Mouse (Mus musculus) macrophage (primary cell): ENCODE results near the gene Hist1h2bg. TPM values are rescaled to one million over a fixed set of nuclear protein-coding genes. Genes with fewer than 3 reads are reported as not detected.
"Not testable (repeated sequence)": the region's sequence is repeated elsewhere in the genome, so short reads cannot be mapped to it uniquely, and the experiment has no call there.

Source experiments
- H3K27ac ChIP-seq: fragments of 350-480 bp; formaldehyde crosslinking; 2 replicates; pipeline ENCODE4 v1.9.0; 2021
- H3K36me3 ChIP-seq: fragments of 350-480 bp; formaldehyde crosslinking; 2 replicates; pipeline ENCODE4 v1.9.0; 2021; ENCODE audit errors: inconsistent target
- H3K4me3 ChIP-seq: fragments of 350-480 bp; formaldehyde crosslinking; 2 replicates; pipeline ENCODE4 v1.9.0; 2021; ENCODE audit errors: inconsistent target
- H3K79me2 ChIP-seq: fragments of 350-480 bp; formaldehyde crosslinking; 2 replicates; pipeline ENCODE4 v1.9.0; 2021; ENCODE audit errors: inconsistent target
- WGBS: methylation state at CpG from one replicate; pipeline ENCODE4 v1.1.7; 2026; ENCODE audit warnings: inconsistent platforms; ENCODE audit not compliant: missing documents; 5-methylcytosine and 5-hydroxymethylcytosine counted together
- polyA plus RNA-seq: library from polyadenylated mRNA; stranded (reverse); fragments of 250-400 nt; gene quantifications from 3 replicates; pipeline ENCODE4 v1.2.4, GENCODE M21; 2018; ENCODE audit warnings: inconsistent platforms

Gene Hist1h2bg
- polyA plus RNA-seq, 1 experiment from 2014 or later, result 0.65 TPM

DNA sequence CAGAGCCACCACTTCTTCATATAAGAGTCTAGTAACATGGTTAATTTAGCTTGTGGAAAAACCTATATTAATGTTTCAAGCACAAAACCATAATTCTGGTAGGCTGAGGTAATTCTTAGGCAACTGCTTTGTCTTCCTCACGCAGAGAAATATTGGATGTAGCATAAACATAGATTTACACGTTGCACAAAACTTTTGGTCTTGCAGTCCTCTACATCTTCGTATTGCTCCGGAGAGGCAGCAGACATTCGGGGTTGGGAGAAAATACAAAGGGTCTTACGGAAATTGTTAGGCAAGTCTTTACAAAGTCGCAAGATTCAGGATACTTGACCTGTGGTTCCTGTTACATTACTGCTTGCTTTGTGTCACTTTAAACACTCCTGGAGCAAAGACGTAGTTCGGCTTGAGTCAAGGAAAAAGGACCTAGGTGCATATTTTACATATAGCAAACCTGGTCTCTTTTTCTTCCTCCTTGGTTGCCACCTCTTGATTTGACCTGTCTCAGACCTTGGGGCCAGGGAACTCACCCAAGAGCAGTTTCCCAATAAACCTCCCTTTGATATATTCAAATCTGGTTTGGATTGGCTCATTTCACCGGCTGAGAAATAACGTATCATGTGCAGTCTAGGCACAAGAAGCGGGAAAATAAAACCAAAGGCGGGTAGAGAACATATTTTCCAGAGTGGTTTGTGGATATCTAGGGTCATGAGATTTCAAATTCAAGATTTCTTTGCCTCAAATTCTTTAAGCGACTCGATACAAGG lies 36.6 kb upstream of the Hist1h2bg start:
- 1% methylated on average over 15 of the region's 15 CpGs for WGBS
- H3K27ac ChIP-seq, result peak overlapping the region; percentile 89
- no peaks in the 10 kb centered on the region for H3K79me2 ChIP-seq
- H3K4me3 ChIP-seq, result peak overlapping the region; percentile 41
- H3K36me3 ChIP-seq, result no peaks in the 10 kb centered on the region

DNA sequence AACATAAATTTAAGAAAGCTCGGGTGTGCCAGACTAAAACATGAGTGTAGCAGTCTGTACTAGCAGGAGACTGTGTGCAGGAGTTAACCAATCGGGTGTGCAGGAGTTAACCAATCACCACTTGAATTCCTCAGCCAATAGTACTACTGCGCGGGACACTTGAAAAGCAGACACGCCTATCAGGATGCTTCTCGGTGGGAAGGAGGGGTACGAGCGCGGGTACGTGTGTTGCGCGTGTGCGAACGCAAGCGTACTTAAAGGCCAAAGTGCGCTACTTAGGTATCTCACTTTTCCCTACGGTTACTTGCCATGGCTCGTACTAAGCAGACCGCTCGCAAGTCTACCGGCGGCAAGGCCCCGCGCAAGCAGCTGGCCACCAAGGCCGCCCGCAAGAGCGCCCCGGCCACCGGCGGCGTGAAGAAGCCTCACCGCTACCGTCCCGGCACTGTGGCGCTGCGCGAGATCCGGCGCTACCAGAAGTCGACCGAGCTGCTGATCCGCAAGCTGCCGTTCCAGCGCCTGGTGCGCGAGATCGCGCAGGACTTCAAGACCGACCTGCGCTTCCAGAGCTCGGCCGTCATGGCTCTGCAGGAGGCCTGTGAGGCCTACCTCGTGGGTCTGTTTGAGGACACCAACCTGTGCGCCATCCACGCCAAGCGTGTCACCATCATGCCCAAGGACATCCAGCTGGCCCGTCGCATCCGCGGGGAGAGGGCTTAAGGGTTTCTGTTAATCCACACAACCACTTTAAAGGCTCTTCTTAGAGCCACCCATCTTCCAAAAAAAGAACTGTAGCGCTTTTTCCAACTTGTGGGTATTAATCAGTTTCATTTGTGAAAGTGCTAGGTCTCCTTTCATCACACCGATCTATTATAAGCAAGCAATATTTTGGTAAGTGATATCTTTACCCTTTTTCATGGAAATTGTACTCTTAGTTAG lies 35.8 kb upstream of the Hist1h2bg start, which contains the start of gene Hist1h3g:
Gene Hist1h3g (plus strand): TSS at position 286 of the 939 bp plus-strand sequence.
- H3K27ac ChIP-seq, result peak within 1 kb of the TSS; percentile 89

DNA sequence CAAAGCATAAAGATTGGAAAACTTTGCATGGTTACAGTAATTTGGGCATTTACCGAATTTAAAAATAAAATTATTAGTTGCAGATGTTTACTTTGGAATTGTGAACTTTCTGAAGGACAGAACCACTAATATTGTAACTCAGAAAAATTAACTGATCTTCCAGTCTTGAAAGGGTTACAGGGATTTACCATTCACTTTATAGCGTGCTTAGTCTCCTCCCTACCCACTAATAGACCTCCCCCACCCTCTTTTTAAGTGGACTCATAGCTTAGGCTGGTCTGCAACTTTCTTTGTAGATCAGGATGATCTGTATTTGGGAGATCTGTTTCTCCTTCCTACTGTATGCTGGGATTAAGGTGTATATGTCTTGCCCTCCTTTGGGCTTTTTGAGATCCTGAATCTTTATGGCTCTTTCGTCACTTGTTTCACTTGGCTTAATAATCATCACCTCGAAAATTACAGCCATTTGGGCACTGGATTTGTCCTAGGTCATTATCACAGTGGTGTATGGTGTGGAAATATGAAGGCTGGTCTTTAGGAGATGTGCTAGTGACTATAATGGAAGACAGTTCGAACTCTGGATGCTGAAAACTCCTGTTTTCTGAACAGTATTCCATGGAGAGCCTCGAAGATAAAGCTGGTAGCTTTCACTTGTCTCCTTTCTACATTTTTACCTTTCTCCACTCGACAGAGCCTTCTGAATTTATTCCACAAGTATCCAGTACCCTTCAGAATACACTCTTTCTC lies 34.9 kb upstream of the Hist1h2bg start:
- no peaks in the 10 kb centered on the region for H3K79me2 ChIP-seq
- H3K4me3 ChIP-seq, result peak overlapping the region; percentile 39
- no peaks in the 10 kb centered on the region for H3K36me3 ChIP-seq
- peak overlapping the region; percentile 51 for H3K27ac ChIP-seq
- 45% methylated on average over 7 of the region's 7 CpGs for WGBS

More for the DNA sequence above, 35.8 kb upstream of the Hist1h2bg start, which contains the start of gene Hist1h3g:
- H3K79me2 ChIP-seq, H3K36me3 ChIP-seq: not testable (repeated sequence)
- under 1% methylated on average over 22 of the region's 62 CpGs for WGBS
- peak within 1 kb of the TSS; percentile 41 for H3K4me3 ChIP-seq

DNA sequence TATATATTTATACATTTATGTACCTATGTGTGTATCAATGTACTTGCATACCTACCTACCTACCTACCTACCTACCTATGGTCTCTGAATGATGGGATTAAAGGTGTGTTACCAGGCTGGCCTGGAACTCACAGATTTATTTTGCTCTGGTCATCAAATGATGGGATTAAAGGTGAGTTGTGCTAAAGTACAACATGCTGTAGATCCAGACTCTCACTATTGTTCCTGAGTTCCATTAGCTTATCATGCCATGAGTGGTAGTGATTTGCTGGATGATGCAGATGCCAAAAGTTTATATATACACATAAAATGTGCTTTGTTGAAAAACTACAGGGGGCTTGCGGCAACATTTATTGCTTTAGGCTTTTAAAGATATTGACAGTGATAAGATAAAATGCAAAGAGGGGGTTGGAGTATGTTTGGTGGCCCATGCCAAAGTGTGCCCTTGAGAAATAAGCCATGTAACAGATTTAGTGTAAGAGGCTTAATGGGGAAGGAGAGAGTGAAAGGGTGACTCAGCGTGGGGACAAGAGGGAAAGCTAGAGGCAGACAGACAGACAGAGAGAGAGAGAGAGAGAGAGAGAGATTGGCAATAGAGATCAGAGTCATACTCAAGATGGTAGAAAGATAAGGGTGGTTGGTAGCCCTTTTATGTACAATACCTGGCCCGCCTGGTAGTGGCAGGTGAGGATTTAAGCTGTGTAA lies 34.0 kb upstream of the Hist1h2bg start:
- peak overlapping the region; percentile 51; the same call in 1 of the 2 replicates for H3K27ac ChIP-seq
- WGBS, result 75% methylated on average over 2 of the region's 3 CpGs
- no peaks in the 10 kb centered on the region for H3K79me2 ChIP-seq
- H3K4me3 ChIP-seq, result peak overlapping the region; percentile 39; the same call in 1 of the 2 replicates
- no peaks in the 10 kb centered on the region for H3K36me3 ChIP-seq

DNA sequence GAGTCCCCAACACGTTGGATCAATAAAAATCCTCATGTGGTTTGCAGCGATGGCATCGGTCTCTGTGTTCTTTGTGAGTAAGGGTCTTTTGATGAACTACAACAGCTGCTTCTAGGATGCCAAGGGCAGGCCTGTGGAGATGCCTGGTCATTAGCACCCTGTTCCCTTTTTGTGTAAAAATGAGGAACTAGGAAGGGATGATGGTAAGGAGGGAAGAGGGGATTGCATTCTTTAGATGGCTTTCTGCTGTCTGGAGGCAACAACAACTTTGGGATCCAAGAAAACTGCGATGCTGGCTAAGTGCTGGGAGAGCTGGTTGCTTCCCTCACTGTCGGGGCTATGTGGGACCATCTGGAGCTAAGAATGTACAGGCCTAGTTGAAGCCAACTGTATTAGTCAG lies 32.9 kb upstream of the Hist1h2bg start:
- no peak overlapping the region; the same call in 1 of the 2 replicates for H3K27ac ChIP-seq
- H3K79me2 ChIP-seq, result no peaks in the 10 kb centered on the region
- WGBS, result 79% methylated on average over 5 of the region's 5 CpGs
- no peaks in the 10 kb centered on the region for H3K36me3 ChIP-seq
- H3K4me3 ChIP-seq, result no peak overlapping the region

DNA sequence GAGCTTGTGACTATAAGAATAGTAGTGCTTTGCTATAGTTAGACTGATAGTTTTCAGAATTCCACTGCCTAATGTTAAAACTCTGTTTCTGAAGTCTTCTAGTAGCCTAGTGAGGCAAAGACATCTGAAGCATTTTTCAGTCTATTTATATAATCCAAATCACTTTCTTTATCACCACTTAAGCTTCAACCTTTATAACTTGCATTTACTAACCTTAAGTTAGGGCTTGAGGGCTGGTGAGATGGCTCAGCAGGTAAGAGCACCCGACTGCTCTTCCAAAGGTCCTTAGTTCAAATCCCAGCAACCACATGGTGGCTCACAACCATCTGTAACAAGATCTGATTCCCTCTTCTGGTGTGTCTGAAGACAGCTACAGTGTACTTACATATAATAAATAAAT lies 31.4 kb upstream of the Hist1h2bg start:
- H3K27ac ChIP-seq, H3K4me3 ChIP-seq, H3K79me2 ChIP-seq, H3K36me3 ChIP-seq: not testable (repeated sequence)
- no CpG with 5 or more reads among the region's 1 CpGs for WGBS

DNA sequence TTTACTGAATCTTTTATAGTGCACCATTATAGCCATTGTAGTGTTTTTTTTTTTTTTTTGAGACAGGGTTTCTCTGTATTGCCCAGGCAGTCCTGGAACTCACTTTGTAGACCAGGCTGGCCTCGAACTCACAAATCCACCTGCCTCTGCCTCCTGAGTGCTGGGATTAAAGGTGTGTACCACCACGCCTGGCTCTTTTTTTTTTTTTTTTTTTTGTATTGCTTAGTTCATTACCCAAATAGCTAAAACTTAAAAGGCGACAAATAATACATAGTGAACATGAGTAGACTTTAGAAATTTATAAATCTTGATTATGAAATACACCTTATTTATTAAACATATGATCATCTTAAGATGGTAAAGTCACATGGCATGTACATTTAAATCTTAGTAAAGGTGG lies 29.7 kb upstream of the Hist1h2bg start:
- H3K27ac ChIP-seq, result no peak overlapping the region
- no peaks in the 10 kb centered on the region for H3K79me2 ChIP-seq
- H3K36me3 ChIP-seq, result no peaks in the 10 kb centered on the region
- 60% methylated on average over 1 of the region's 3 CpGs for WGBS
- peak overlapping the region; percentile 43; the same call in 1 of the 2 replicates for H3K4me3 ChIP-seq

DNA sequence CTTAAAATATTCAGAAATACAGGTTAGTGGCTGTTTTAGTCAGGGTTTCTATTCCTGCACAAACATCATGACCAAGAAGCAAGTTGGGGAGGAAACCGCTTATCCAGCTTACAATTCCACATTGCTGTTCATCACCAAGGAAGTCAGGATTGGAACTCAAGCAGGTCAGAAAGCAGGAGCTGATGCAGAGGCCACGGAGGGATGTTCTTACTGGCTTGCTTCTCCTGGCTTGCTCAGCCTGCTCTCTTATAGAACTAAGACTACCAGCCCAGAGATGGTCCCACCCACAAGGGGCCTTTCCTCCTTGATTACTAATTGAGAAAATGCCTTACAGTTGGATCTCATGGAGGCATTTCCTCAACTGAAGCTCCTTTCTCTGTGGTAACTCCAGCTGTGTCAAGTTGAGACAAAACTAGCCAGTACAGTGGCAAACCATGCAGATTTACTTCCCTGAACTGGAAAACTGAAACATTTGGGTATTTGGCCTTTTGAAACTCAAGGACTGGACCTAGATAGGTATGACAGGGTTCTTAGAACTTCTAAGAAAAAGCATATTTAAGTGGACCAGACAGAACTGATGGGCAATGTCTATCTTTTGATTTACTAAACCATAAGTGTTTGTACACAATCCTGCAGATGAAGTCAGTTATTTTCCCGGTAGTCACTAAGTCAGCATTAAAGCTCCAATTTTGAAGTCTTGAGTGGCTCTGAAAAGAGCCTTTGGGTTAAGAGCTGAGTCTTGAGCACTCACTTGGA lies 28.8 kb upstream of the Hist1h2bg start:
- 0% methylated on average over 2 of the region's 3 CpGs for WGBS
- H3K4me3 ChIP-seq, result peak overlapping the region; percentile 43
- peak overlapping the region; percentile 84 for H3K27ac ChIP-seq

DNA sequence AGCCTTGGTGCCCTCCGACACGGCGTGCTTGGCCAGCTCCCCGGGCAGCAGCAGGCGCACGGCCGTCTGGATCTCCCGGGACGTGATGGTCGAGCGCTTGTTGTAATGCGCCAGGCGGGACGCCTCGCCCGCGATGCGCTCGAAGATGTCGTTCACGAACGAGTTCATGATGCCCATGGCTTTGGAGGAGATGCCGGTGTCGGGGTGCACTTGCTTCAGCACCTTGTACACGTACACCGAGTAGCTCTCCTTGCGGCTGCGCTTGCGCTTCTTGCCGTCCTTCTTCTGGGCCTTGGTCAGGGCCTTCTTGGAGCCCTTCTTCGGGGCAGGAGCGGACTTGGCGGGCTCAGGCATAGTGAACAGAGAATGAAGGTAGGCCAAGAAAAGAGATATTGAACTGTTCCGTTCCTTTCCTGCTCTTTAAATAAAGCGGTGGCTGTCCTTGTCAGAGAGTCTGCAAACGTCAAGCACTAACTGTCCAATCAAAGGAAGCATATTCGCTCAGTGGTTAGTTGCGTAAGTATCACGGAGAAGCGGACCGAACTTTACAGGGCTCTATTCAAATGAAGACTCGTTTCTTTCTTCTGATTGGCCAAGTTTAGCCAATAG lies 28.1 kb upstream of the Hist1h2bg start, which contains the start of gene Hist1h2bh:
Gene Hist1h2bh (minus strand): TSS at position 394 of the 609 bp plus-strand sequence.
- H3K4me3 ChIP-seq, result peak within 1 kb of the TSS; percentile 43
- WGBS, result 2% methylated on average over 18 of the region's 42 CpGs
- H3K79me2 ChIP-seq, H3K36me3 ChIP-seq: not testable (repeated sequence)
- peak within 1 kb of the TSS; percentile 84 for H3K27ac ChIP-seq

More for the DNA sequence above, 28.8 kb upstream of the Hist1h2bg start:
- H3K79me2 ChIP-seq, H3K36me3 ChIP-seq: not testable (repeated sequence)

DNA sequence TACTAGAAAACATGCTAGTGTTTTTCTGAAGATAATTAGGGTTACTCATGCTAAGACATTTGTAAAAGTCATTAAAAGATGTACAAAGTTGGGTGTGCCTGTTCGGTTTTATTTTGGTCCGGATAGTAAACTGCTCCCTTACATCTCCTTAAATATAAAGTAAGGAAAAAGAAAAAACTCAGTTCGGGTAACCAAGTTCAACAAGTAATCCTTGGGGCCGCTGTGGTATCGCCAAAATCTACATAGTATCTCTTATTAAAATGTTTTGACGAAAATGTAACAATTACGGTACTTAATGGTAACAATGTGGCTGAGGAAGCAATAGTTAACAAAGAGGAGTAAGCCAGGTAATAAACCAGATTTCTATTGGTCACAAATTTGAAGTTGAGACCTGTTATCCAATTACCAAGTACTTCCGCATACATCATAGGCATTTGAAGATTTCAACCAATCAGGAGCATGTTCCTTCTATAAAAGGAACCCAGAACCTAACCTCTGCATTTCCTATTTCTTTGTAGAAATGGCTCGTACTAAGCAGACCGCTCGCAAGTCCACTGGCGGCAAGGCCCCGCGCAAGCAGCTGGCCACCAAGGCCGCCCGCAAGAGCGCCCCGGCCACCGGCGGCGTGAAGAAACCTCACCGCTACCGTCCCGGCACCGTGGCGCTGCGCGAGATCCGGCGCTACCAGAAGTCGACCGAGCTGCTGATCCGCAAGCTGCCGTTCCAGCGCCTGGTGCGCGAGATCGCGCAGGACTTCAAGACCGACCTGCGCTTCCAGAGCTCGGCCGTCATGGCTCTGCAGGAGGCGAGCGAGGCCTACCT lies 27.0 kb upstream of the Hist1h2bg start, which contains the start of gene Hist1h3f:
Gene Hist1h3f (plus strand): TSS at position 88 of the 822 bp plus-strand sequence.
- WGBS, result 0% methylated on average over 15 of the region's 45 CpGs

DNA sequence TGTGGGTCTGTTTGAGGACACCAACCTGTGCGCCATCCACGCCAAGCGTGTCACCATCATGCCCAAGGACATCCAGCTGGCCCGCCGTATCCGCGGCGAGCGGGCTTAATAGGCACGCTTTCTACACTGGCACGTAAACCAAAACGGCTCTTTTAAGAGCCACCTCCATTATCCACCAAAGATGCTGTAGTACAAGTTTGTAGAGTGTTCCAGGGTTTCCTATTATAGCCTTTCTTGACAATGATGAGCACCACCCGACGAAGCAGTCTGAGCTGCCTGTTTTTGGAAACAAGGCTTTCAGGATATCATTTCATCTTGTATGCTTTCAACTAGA lies 26.4 kb upstream of the Hist1h2bg start:
- WGBS, result 0% methylated on average over 3 of the region's 14 CpGs
- H3K4me3 ChIP-seq, result not testable (repeated sequence)

More for the DNA sequence above, 27.0 kb upstream of the Hist1h2bg start, which contains the start of gene Hist1h3f:
- Histone ChIP-seq H3K27ac (peak within 1 kb of the TSS; percentile 84), H3K79me2 (no peaks in the 10 kb centered on the region), H3K4me3 (peak within 1 kb of the TSS; percentile 43), H3K36me3 (no peaks in the 10 kb centered on the region)

DNA sequence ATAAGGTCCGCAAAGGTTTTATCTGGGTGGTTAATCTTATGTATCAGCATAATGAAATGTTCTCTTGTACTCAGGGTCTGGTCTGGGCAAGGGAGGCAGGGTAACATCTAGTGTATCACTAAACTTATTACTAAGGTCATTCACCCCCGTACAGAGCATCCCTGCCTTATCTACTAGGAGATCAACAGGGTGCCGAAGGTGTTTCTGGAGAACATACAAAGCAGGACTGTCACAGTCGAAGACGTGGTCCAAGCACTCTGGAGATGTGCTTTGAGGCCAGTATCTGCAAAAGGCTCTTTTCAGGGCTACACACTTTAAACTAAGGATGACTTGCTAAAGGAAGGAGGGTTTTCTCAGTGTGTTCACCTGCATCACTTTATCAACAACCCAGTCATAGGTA lies 24.5 kb upstream of the Hist1h2bg start:
- H3K79me2 ChIP-seq, result no peaks in the 10 kb centered on the region
- H3K4me3 ChIP-seq, result no peak overlapping the region
- H3K36me3 ChIP-seq, result no peaks in the 10 kb centered on the region
- no peak overlapping the region for H3K27ac ChIP-seq
- WGBS, result 86% methylated on average over 5 of the region's 5 CpGs

More for the DNA sequence above, 26.4 kb upstream of the Hist1h2bg start:
- not testable (repeated sequence) for H3K27ac ChIP-seq, H3K36me3 ChIP-seq, H3K79me2 ChIP-seq
